Comparison of ENCODE assay signal across 21 mouse cellular contexts in the genomic region with DNA sequence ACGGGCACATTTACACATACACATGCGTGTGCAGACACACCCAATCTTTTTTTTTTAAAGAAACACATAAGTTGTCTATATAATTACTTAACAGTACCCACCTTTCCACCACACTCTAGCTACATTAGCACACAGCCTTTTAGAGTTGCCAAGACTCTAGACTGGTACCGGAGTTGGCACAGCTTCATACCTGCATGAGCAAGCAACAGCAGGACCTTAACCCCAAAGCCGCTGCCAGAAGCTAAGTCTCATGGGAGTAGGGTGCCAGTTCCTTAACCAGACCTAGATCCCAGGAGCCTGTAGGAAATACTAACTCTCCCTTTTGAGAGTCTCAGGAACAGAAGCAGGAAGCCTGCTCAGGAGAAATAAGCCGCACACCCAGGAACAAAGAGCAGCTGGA. TPM values are rescaled to one million over a fixed set of nuclear protein-coding genes. Genes with fewer than 3 reads are reported as not detected.
DNase-seq lines count a peak whose midpoint lies in the region; ATAC-seq lines count a peak whose summit lies in the region.
"Had no signal": no experiment of that assay in that cellular context is flagged by ENCODE, and none has a peak within 500 bp of the region (broad histone marks: within the 10 kb centered on the region; RNA-seq: fewer than 3 reads in every experiment).

No protein-coding gene starts in this region.

- H3K9ac ChIP-seq in kidney, embryonic 15.5 days, result no peak overlapping the region
- no peak overlapping the region for H3K9ac ChIP-seq in hindbrain, embryonic 12.5 days
- H3K9ac ChIP-seq: forebrain, embryonic 13.5 days; heart, embryonic 13.5 days; hindbrain, embryonic 15.5 days had no signal

- WGBS in kidney, embryonic 15.5 days, result 95% methylated on average over 5 of the region's 5 CpGs
- 95% methylated on average over 5 of the region's 5 CpGs for WGBS in hindbrain, embryonic 12.5 days

- peak; percentile 76 for DNase-seq in kidney, adult 11 months
- DNase-seq in kidney, adult 8-10 months, result peak; percentile 72 to 77
- DNase-seq in kidney, postnatal 4 days, result no peak
- peak; percentile 87 for DNase-seq in kidney, adult 9 months
- peak; percentile 44 for DNase-seq in kidney, postnatal 14 days
- DNase-seq in frontal cortex, postnatal 14 days (ENCODE audit: low spot score in 2 of 2), result no peak
- DNase-seq: adrenal gland, postnatal 10 days; adrenal gland, postnatal 36 days; B cell, adult 2 months; gastrocnemius, adult 2 months; gastrocnemius, postnatal 14 days; heart, adult 18-20 months had no signal

- no peaks in the 10 kb centered on the region for H3K27me3 ChIP-seq in kidney, embryonic 15.5 days
- no peaks in the 10 kb centered on the region for H3K27me3 ChIP-seq in hindbrain, embryonic 12.5 days
- H3K27me3 ChIP-seq: forebrain, embryonic 13.5 days; heart, embryonic 13.5 days; hindbrain, embryonic 15.5 days; Patski had no signal

- H3K9me3 ChIP-seq in kidney, embryonic 15.5 days (replicated peaks), result no peaks in the 10 kb centered on the region
- no peaks in the 10 kb centered on the region for H3K9me3 ChIP-seq in hindbrain, embryonic 12.5 days (replicated peaks)
- H3K9me3 ChIP-seq: forebrain, embryonic 10.5 days; forebrain, embryonic 13.5 days; heart, embryonic 13.5 days; hindbrain, embryonic 15.5 days had no signal

- no peak overlapping the region for H3K4me2 ChIP-seq in kidney, embryonic 15.5 days
- no peak overlapping the region for H3K4me2 ChIP-seq in hindbrain, embryonic 12.5 days (replicated peaks)
- H3K4me2 ChIP-seq: forebrain, embryonic 13.5 days; heart, embryonic 13.5 days; hindbrain, embryonic 15.5 days had no signal

- peaks cover 8% of the 10 kb centered on the region for H3K4me1 ChIP-seq in kidney, embryonic 15.5 days
- H3K4me1 ChIP-seq in hindbrain, embryonic 12.5 days, result no peaks in the 10 kb centered on the region
- H3K4me1 ChIP-seq: forebrain, embryonic 13.5 days; hindbrain, embryonic 15.5 days had no signal

- H3K36me3 ChIP-seq in kidney, embryonic 15.5 days, result no peaks in the 10 kb centered on the region
- no peaks in the 10 kb centered on the region for H3K36me3 ChIP-seq in hindbrain, embryonic 12.5 days
- H3K36me3 ChIP-seq: forebrain, embryonic 10.5 days; G1E; heart, embryonic 13.5 days; hindbrain, embryonic 15.5 days had no signal

- H3K4me3 ChIP-seq in kidney, embryonic 15.5 days (replicated peaks), result no peak overlapping the region
- H3K4me3 ChIP-seq in hindbrain, embryonic 12.5 days, result no peak overlapping the region
- H3K4me3 ChIP-seq: forebrain, embryonic 10.5 days; forebrain, embryonic 13.5 days; gastrocnemius, adult 2 months; heart, embryonic 13.5 days; hindbrain, embryonic 15.5 days had no signal

- no peak overlapping the region for H3K27ac ChIP-seq in kidney, embryonic 15.5 days
- H3K27ac ChIP-seq in hindbrain, embryonic 12.5 days, result no peak overlapping the region
- H3K27ac ChIP-seq: forebrain, embryonic 10.5 days; forebrain, embryonic 13.5 days; gastrocnemius, adult 2 months; heart, embryonic 13.5 days; hindbrain, embryonic 15.5 days had no signal

- no peak for ATAC-seq in kidney, embryonic 15.5 days (replicated peaks; ENCODE audit: low FRiP score)
- ATAC-seq in hindbrain, embryonic 12.5 days (ENCODE audit: low FRiP score), result no peak
- ATAC-seq: forebrain, embryonic 13.5 days; forebrain, embryonic 16.5 days; Patski had no signal

RNA-seq across cellular contexts. Expression of a gene that starts 20.5 kb away (rescaled TPM):
- 0.75 and 0.93 TPM in 2 replicates for polyA plus RNA-seq in kidney, embryonic 15.5 days (2015; fragmentation: Nextera tagmentation; extraction: Ambion mirVana)
- polyA plus RNA-seq in hindbrain, embryonic 12.5 days (2016; fragmentation: Nextera tagmentation; extraction: Ambion mirVana), result 5.9 and 6.4 TPM in 2 replicates
- polyA plus RNA-seq: G1E had no signal

Comparison
In these comparisons a context has a peak if more than half of its experiments do, and no peak if none do; other contexts are left out.
1. DNase-seq: peak in kidney, adult 11 months (single experiment), kidney, adult 8-10 months (2 of 2), kidney, adult 9 months (single experiment) and kidney, postnatal 14 days (single experiment); none in kidney, postnatal 4 days (0 of 2) and frontal cortex, postnatal 14 days (0 of 2).